Mouse (Mus musculus) MEL (cell line): Measurements from ENCODE around the gene Lypla2. TPM values are rescaled to one million over a fixed set of nuclear protein-coding genes. Genes with fewer than 3 reads are reported as not detected.
A peak's percentile ranks its signal among the peaks of the same experiment; 100 is the strongest.
"Not testable (repeated sequence)": the region's sequence is repeated elsewhere in the genome, so short reads cannot be mapped to it uniquely, and the experiment has no call there.

Experiments
- DNase-seq: peaks from one replicate; pipeline ENCODE4 v3.0.0; 2011; ENCODE audit warnings: low read depth, low spot score
- H3K27ac ChIP-seq: 2 replicates; pipeline ENCODE4 v1.5.1; 2012; ENCODE audit warnings: low read depth, mild to moderate bottlenecking, control low read depth, low read length, moderate library complexity; ENCODE audit not compliant: control insufficient read depth
- H3K27me3 ChIP-seq, 2 experiments: fragments of 150-350 bp in 1 of 2; sonication (generic) in 1 of 2; 2 replicates each; pipeline ENCODE4 v1.6.1; 2012; ENCODE audit warnings: low read length in 2 of 2, mild to moderate bottlenecking in 2 of 2, improper control_type of control experiment in 1 of 2, moderate library complexity in 1 of 2; ENCODE audit not compliant: insufficient read depth in 2 of 2, control insufficient read depth in 1 of 2
- H3K36me3 ChIP-seq, 2 experiments: 2 replicates each; pipeline ENCODE4 v1.6.1; 2012 to 2014; ENCODE audit warnings: low read length in 2 of 2, improper control_type of control experiment in 1 of 2, inconsistent platforms in 1 of 2, mild to moderate bottlenecking in 1 of 2; ENCODE audit not compliant: insufficient read depth in 2 of 2, control insufficient read depth in 1 of 2
- H3K4me1 ChIP-seq, 2 experiments: fragments of 150-350 bp in 1 of 2; sonication (generic) in 1 of 2; 2 replicates each; pipeline ENCODE4 v1.6.1; 2012; ENCODE audit warnings: low read length in 2 of 2, improper control_type of control experiment in 1 of 2, mild to moderate bottlenecking in 1 of 2; ENCODE audit not compliant: insufficient read depth in 2 of 2, control insufficient read depth in 1 of 2
- H3K4me3 ChIP-seq, 2 experiments: fragments of 150-350 bp in 1 of 2; sonication (generic) in 1 of 2; 2 replicates each; pipeline ENCODE4 v1.5.1; 2012; ENCODE audit warnings: low read depth in 2 of 2, low read length in 2 of 2, mild to moderate bottlenecking in 2 of 2, moderate library complexity in 2 of 2, control low read depth in 1 of 2, improper control_type of control experiment in 1 of 2; ENCODE audit not compliant: control insufficient read depth in 1 of 2, insufficient read depth in 1 of 2
- H3K79me2 ChIP-seq: 2 replicates; pipeline ENCODE4 v1.6.1; 2012; ENCODE audit warnings: mild to moderate bottlenecking, low read length, moderate library complexity; ENCODE audit not compliant: control insufficient read depth, poor library complexity, insufficient read depth
- H3K9ac ChIP-seq: 2 replicates; pipeline ENCODE4 v1.6.1; 2012; ENCODE audit warnings: low read depth, mild to moderate bottlenecking, control low read depth, low read length, moderate library complexity; ENCODE audit not compliant: control insufficient read depth, poor library complexity, severe bottlenecking
- H3K9me3 ChIP-seq: fragments of 150-350 bp; sonication (generic); replicated peaks from 2 replicates; pipeline ENCODE4 v1.6.1; 2012; ENCODE audit warnings: mild to moderate bottlenecking, low read length, improper control_type of control experiment, moderate library complexity; ENCODE audit not compliant: insufficient read depth
- CTCF ChIP-seq, 3 experiments: IDR thresholded peaks in 2 of 3; conservative IDR thresholded peaks in 1 of 3; 2 replicates each; pipeline ENCODE4 v1.5.1; 2011 to 2012; ENCODE audit warnings: low read length in 3 of 3, low read depth in 2 of 3, mild to moderate bottlenecking in 2 of 3, improper control_type of control experiment in 1 of 3, inconsistent platforms in 1 of 3, mixed read lengths in 1 of 3, moderate library complexity in 1 of 3; ENCODE audit not compliant: control insufficient read depth in 1 of 3, insufficient read depth in 1 of 3, poor library complexity in 1 of 3, severe bottlenecking in 1 of 3
- EP300 ChIP-seq, 2 experiments: IDR thresholded peaks; 2 replicates each; pipeline ENCODE4 v1.6.1; 2011; ENCODE audit warnings: improper control_type of control experiment in 2 of 2, low read length in 2 of 2, low read depth in 1 of 2, mild to moderate bottlenecking in 1 of 2
- ETS1 ChIP-seq: IDR thresholded peaks from 2 replicates; pipeline ENCODE4 v1.6.1; 2012; ENCODE audit warnings: low read depth, mild to moderate bottlenecking, inconsistent platforms, low read length, improper control_type of control experiment, moderate library complexity
- KAT2A ChIP-seq: conservative IDR thresholded peaks from 2 replicates; pipeline ENCODE4 v1.6.1; 2012; ENCODE audit warnings: low read depth, low read length, improper control_type of control experiment, inconsistent platforms
- MAFK ChIP-seq: IDR thresholded peaks from 2 replicates; pipeline ENCODE4 v1.6.1; 2011; ENCODE audit warnings: low read depth, mild to moderate bottlenecking, low read length, improper control_type of control experiment, borderline replicate concordance
- MEF2A ChIP-seq: IDR thresholded peaks from 2 replicates; pipeline ENCODE4 v1.6.1; 2014; ENCODE audit warnings: low read depth, mild to moderate bottlenecking, inconsistent platforms, low read length, improper control_type of control experiment; ENCODE audit not compliant: poor library complexity, insufficient replicate concordance, severe bottlenecking; ENCODE audit errors: extremely low read depth
- MXI1 ChIP-seq: IDR thresholded peaks from 2 replicates; pipeline ENCODE4 v1.6.1; 2011; ENCODE audit warnings: mild to moderate bottlenecking, low read depth, low read length, improper control_type of control experiment
- MYB ChIP-seq: IDR thresholded peaks from 2 replicates; pipeline ENCODE4 v1.6.1; 2011; ENCODE audit warnings: mild to moderate bottlenecking, low read depth, low read length, improper control_type of control experiment
- MYC ChIP-seq: IDR thresholded peaks from 2 replicates; pipeline ENCODE4 v1.6.1; 2011; ENCODE audit warnings: low read depth, mild to moderate bottlenecking, low read length, improper control_type of control experiment, moderate library complexity
- NELFE ChIP-seq: IDR thresholded peaks from 2 replicates; pipeline ENCODE4 v1.6.1; 2011; ENCODE audit warnings: low read depth, low read length, improper control_type of control experiment
- NRF1 ChIP-seq: IDR thresholded peaks from 2 replicates; pipeline ENCODE4 v1.6.1; 2014; ENCODE audit warnings: low read depth, mild to moderate bottlenecking, inconsistent platforms, low read length, improper control_type of control experiment, moderate library complexity; ENCODE audit not compliant: poor library complexity, insufficient read depth, severe bottlenecking
- POLR2A ChIP-seq, 2 experiments: IDR thresholded peaks; 2 replicates each; pipeline ENCODE4 v1.6.1; 2011 to 2012; ENCODE audit warnings: low read length in 2 of 2, mild to moderate bottlenecking in 2 of 2, control low read depth in 1 of 2, improper control_type of control experiment in 1 of 2, low read depth in 1 of 2, moderate library complexity in 1 of 2; ENCODE audit not compliant: control insufficient read depth in 1 of 2, insufficient read depth in 1 of 2, poor library complexity in 1 of 2
- RAD21 ChIP-seq: IDR thresholded peaks from 2 replicates; pipeline ENCODE4 v1.6.1; 2011; ENCODE audit warnings: mild to moderate bottlenecking, low read depth, low read length, improper control_type of control experiment
- RCOR1 ChIP-seq: IDR thresholded peaks from 2 replicates; pipeline ENCODE4 v1.6.1; 2012; ENCODE audit warnings: low read depth, mild to moderate bottlenecking, inconsistent platforms, low read length, improper control_type of control experiment
- TBP ChIP-seq: IDR thresholded peaks from 2 replicates; pipeline ENCODE4 v1.8.0; 2011; ENCODE audit warnings: low read depth, low read length, improper control_type of control experiment
- TCF12 ChIP-seq: IDR thresholded peaks from 2 replicates; pipeline ENCODE4 v1.6.1; 2014; ENCODE audit warnings: low read depth, mild to moderate bottlenecking, inconsistent platforms, low read length, improper control_type of control experiment, moderate library complexity
- ZKSCAN1 ChIP-seq: IDR thresholded peaks from 2 replicates; pipeline ENCODE4 v1.6.1; 2012; ENCODE audit warnings: low read depth, mild to moderate bottlenecking, inconsistent platforms, low read length, improper control_type of control experiment, moderate library complexity
- ZNF384 ChIP-seq: IDR thresholded peaks from 2 replicates; pipeline ENCODE4 v1.6.1; 2012; ENCODE audit warnings: low read depth, mild to moderate bottlenecking, inconsistent platforms, low read length, improper control_type of control experiment
- polyA plus RNA-seq, 2 experiments: library from polyadenylated mRNA; stranded (reverse) in 1 of 2; unstranded in 1 of 2; fragments of >175 nt in 1 of 2; fragments of >200 nt in 1 of 2; gene quantifications; 2 replicates each; pipeline versions ENCODE4 v1.2.1 to v1.2.4; 2012; ENCODE audit warnings: low replicate concordance in 2 of 2, low read depth in 1 of 2; ENCODE audit not compliant: insufficient read length in 2 of 2, insufficient read depth in 1 of 2, missing spikeins in 1 of 2
- total RNA-seq: library from RNA; depleted of rRNA; stranded (reverse); fragments of 300-350 nt; gene quantifications from 2 replicates; pipeline ENCODE4 v1.2.3, GENCODE M21; 2012

The Lypla2 gene
- total and polyA plus RNA-seq, 3 experiments: 65.1 to 95.6 TPM; not detected in 1

DNA sequence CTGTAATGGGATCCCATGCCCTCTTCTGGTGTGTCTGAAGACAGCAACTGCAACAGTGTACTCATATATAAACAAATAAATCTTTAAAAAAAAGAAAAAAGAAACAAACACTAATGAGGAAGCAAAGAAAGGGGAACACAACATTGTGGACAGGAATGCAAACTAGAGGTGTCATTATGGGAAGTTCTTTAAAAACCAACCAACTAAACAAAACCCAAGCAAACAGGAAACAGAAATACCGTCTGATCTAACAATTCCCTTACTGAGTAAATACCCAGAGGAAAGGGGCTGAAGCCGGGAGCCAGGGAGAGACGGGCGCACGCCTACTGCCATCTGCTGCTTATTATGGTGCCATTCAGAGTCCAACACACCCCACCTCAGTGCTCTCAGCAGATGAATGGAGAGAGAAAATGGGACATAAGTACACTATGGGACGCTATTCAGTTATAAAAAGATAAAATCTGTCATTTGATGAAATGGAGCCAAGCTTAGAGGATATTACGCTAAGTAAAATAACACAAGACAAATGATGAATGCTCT lies 9.2 kb upstream of the Lypla2 start:
- Histone ChIP-seq H3K4me3 (no peak overlapping the region), H3K4me1 (peaks cover 19 to 36% of the 10 kb centered on the region in 2 experiments), H3K27me3 (no peaks in the 10 kb centered on the region), H3K36me3 (peaks cover 31 to 48% of the 10 kb centered on the region in 2 experiments), H3K79me2 (peaks cover 21% of the 10 kb centered on the region), H3K9me3 (no peaks in the 10 kb centered on the region), H3K9ac (peak overlapping the region; percentile 34), H3K27ac (peak overlapping the region; percentile 68)
- peak; percentile 61 for DNase-seq
- no peak for TF ChIP-seq ZKSCAN1
- 0 out of 6 replicates have a peak, but pooled peaks of 1 of the 3 experiments have one; percentile 1 for TF ChIP-seq CTCF (IDR thresholded peaks at IDR 0.05 in 2 of 3, conservative IDR thresholded peaks at IDR 0.05 in 1 of 3; ENCODE audit: control insufficient read depth in 1 of 3, insufficient read depth in 1 of 3, low read depth in 2 of 3, low read length in 3 of 3, poor library complexity in 1 of 3, severe bottlenecking in 1 of 3)
- no peak for TF ChIP-seq MYB
- no peak for TF ChIP-seq EP300 (IDR thresholded peaks at IDR 0.05; ENCODE audit: low read depth in 1 of 2, low read length in 2 of 2)
- peak; percentile 37; the same call in 1 of the 2 replicates for TF ChIP-seq ETS1
- TF ChIP-seq ZNF384: peak; percentile 39; the same call in 1 of the 2 replicates

DNA sequence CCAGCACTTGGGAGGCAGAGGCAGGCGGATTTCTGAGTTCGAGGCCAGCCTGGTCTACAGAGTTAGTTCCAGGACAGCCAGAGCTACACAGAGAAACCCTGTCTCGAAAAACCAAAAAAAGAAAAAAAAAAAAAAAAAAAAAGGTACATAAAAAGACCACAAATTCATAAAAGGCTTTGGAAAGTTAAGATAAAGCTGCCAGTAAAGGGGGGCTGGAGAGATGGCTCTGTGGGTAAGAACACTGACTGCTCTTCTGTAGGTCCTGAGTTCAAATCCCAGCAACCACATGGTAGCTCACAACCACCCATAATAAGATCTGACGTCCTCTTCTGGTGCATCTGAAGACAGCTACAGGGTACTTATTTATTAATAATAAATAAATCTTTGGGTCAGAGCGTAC lies 7.8 kb upstream of the Lypla2 start:
- Histone ChIP-seq H3K4me1 (peaks cover 16 to 26% of the 10 kb centered on the region in 2 experiments), H3K36me3 (peaks cover 35 to 38% of the 10 kb centered on the region in 2 experiments), H3K27ac (peak overlapping the region; percentile 42; the same call in 1 of the 2 replicates)
- H3K79me2 ChIP-seq, H3K9ac ChIP-seq, H3K4me3 ChIP-seq, H3K27me3 ChIP-seq, H3K9me3 ChIP-seq: not testable (repeated sequence)
- TF ChIP-seq MAFK (0 out of 2 replicates have a peak, but pooled peaks have one; percentile 8), TBP (peak; percentile 90), ZNF384 (peak; percentile 88)
- DNase-seq: peak; percentile 47

DNA sequence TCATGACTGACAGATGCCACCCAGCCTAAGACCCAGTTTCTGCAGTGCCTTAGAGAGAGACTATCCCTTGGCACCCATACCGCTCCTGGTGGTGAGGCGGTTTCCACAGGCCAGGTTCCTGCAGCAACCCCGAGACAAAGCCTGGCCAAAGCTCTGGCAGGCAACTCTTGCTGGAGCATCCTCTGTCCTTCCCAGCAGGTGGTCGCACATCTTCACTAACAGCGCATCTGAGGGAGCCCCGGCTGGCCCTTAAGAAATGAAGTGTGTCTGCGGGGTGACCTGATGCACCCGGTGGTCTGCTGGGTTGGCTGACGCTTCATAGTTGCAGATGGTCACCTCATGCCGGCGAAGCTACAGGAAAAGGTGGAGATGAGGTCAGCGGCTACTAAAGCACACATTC lies 3.7 kb upstream of the Lypla2 start:
- Histone ChIP-seq H3K9ac (no peak overlapping the region), H3K27ac (no peak overlapping the region), H3K4me1 (peaks cover 6 to 26% of the 10 kb centered on the region in 2 experiments), H3K79me2 (peaks cover 12% of the 10 kb centered on the region), H3K9me3 (no peaks in the 10 kb centered on the region), H3K36me3 (peaks cover 19 to 20% of the 10 kb centered on the region in 2 experiments), H3K27me3 (no peaks in the 10 kb centered on the region)
- DNase-seq: no peak
- TF ChIP-seq CTCF (IDR thresholded peaks at IDR 0.05 in 2 of 3, conservative IDR thresholded peaks at IDR 0.05 in 1 of 3; ENCODE audit: control insufficient read depth in 1 of 3, insufficient read depth in 1 of 3, low read depth in 2 of 3, low read length in 3 of 3, poor library complexity in 1 of 3, severe bottlenecking in 1 of 3) (no peak), MXI1 (no peak), KAT2A (no peak), RAD21 (no peak), ZNF384 (no peak), POLR2A (IDR thresholded peaks at IDR 0.05; ENCODE audit: control insufficient read depth in 1 of 2, insufficient read depth in 1 of 2, low read depth in 1 of 2, low read length in 2 of 2, poor library complexity in 1 of 2) (no peak), TCF12 (no peak), NRF1 (no peak), RCOR1 (no peak), MEF2A (no peak), NELFE (no peak), MYB (no peak), MYC (no peak)
- TF ChIP-seq, all 39 proteins: peak for 0
- no peak overlapping the region for H3K4me3 ChIP-seq
